Mouse (Mus musculus): ENCODE results near the gene Cdk12.
A peak's percentile ranks its signal among the peaks of the same experiment; 100 is the strongest.

Cdk12 gene

DNA sequence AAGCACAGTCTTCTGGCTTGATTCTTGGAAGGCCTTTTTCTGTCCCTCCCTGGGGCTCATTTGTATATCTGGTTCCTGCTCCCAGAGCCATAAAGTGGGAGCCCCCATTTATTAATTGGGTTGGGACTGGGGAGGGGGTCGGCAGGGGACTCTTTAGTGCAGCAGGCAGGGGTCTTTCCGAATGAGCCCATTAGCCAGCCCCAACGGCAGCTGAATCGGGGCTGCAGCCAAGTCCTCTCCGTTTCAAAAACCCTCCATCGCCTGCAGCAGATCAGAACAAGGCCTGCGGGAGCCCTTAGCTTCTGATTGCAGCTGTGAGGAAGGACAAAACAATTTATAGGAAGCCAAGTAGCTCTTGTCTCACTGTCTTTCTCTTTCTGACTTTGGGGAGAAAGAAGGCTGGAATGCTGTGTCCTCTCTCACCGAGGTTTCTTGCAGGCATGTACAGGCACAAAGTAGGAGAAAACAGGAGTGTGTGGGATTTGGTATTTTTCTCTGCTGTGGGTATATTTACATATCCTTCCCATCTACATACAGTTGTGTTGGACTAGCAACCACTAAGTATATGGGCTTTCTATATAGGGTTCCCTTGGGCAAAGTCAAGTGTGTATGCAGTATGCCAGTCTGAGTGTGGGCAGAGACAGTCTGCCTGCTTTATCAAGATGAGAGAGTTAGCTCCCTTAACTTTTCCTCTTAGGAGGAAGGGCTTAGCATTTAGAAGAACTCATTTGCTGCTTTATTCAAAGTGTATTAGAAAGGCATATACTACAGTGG, 58.0 kb downstream of the Cdk12 start:
- DNase-seq: no peak

GRCm38 (mm10) chr11:98265039-98265438, 62.2 kb downstream of the Cdk12 start:
- DNase-seq: peak; percentile 74

GRCm38 (mm10) chr11:98265891-98266290, 63.0 kb downstream of the Cdk12 start:
- no peak for DNase-seq

- no peak for DNase-seq
These were observed 64.0 kb downstream of the Cdk12 start for GRCm38 (mm10) chr11:98266699-98267402.

GRCm38 (mm10) chr11:98270066-98270465, 67.2 kb downstream of the Cdk12 start:
- no peak for DNase-seq

DNA sequence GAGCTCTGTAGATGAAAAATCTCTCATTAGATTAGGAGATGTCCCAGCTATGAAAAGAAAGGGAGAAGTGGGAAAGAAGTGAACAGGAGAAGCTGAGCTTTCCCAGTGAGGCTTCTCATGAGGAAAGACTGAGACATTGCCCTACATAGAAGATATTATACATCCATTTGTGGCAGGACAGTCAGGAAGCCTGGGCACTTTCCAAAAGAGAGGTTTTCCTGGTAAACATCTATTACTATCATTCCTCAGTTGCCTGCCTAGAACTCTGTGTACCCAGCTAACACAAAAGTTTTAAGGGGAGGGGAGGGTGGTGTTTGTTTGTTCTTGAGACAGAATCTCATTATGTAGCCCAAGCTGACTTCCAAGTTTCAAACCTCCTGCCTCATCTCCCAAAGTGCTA, 67.6 kb downstream of the Cdk12 start:
- no peak for DNase-seq

GRCm38 (mm10) chr11:98283740-98284139, 80.9 kb downstream of the Cdk12 start:
- no peak for DNase-seq

GRCm38 (mm10) chr11:98284230-98284629, 81.4 kb downstream of the Cdk12 start:
- DNase-seq: peak; percentile 8

- DNase-seq: no peak
These were observed 82.5 kb downstream of the Cdk12 start for GRCm38 (mm10) chr11:98285368-98285767.

- DNase-seq: no peak
These were observed 84.7 kb downstream of the Cdk12 start for GRCm38 (mm10) chr11:98287531-98287930.

- DNase-seq: no peak
These were observed 85.1 kb downstream of the Cdk12 start for GRCm38 (mm10) chr11:98287961-98288360.

GRCm38 (mm10) chr11:98289873-98290272, 87.0 kb downstream of the Cdk12 start:
- DNase-seq: no peak

DNA sequence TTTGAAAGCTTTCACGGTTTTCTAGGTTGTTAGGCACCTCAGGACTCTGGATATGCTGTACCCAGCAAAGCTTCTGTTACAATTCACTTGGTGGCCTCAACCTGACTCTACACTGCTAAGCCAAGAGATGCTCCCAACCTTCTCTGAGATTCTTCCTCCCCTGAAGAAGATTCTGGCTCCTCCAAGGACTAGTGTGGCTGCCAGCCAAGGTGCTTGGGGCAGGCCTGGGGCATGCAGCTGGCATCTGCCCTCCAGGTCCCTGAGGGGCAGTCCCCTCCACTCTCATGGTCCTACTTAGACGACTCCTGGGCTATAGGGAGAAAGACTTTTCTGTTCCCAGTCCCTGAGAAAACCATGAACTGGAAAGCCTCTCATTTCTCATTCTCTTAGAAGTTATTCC, 88.0 kb downstream of the Cdk12 start:
- no peak for DNase-seq

DNA sequence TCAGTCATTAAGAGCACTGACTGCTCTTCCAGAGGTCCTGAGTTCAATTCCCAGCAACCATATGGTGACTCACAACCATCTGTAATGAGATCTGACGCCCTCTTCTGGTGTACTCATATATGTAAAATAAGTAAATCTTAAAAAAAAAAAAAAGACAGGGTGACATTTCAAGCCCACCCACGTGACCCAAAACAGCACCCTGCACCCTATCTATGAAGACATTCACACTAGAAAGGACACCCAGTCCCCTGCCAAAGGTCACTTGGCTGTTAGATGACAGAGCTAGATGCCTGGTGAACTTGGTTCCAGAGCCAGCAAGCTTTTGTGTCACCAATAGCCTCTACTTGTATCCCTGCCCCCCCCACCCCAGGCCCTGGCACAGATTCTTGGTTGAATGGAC, 90.2 kb downstream of the Cdk12 start:
- no peak for DNase-seq

DNA sequence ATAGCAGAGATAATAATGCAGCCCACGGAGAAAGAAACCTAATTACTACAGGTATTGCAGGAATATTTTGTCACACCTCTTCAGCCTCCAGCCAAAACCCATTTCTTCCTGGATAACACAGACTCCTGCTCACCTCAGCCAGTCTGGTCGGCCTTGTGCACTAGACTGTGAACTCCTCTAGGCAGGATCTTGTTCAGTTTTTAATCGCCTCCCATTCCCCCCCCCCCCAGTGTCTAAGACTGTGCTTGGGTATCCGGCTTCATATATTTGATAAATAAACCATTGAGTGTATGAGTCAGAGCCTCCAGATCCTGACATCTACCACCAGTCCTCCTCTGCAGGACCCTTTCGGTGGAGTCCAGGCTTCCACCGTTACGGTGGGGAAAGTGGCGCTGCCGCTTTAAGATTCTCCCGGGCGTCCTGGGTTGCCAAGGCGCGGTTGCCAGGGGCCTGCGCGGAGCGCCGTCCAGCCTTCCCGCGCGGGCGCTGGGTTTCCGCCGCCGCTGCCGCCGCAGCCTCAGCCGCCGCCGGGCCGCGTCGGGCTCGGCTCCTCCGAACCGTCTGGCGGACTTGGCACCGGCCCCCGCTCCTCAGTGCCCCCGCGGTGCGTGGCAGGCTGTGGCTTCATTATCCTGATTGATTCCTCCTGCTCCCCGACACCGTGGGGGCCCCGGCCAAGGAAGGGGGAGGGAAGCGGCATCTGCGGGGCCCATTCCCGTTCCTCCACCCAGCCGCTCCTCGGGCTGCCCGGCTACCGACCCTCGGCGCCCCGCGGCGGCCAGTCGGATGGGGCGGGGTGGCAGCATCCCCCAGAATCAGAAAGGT, 91.5 kb downstream of the Cdk12 start:
- DNase-seq: peak; percentile 23

- peak; percentile 1 for DNase-seq
These were observed 92.2 kb downstream of the Cdk12 start for GRCm38 (mm10) chr11:98295013-98295585.

- DNase-seq: peak; percentile 13
These were observed 93.4 kb downstream of the Cdk12 start for GRCm38 (mm10) chr11:98296277-98296676.

GRCm38 (mm10) chr11:98296916-98297315, 94.1 kb downstream of the Cdk12 start:
- DNase-seq: no peak

- no peak for DNase-seq
These were observed 94.9 kb downstream of the Cdk12 start for GRCm38 (mm10) chr11:98297778-98298177.

GRCm38 (mm10) chr11:98298484-98299205, 95.8 kb downstream of the Cdk12 start:
- DNase-seq: no peak

- peak; percentile 38 for DNase-seq
These were observed 111.0 kb downstream of the Cdk12 start for GRCm38 (mm10) chr11:98313790-98314323.

- no peak for DNase-seq
These were observed 114.6 kb downstream of the Cdk12 start for GRCm38 (mm10) chr11:98317479-98317878.
